Mouse (Mus musculus) midbrain, embryonic 15.5 days (tissue): Measurements from ENCODE around the gene Cecr2. TPM values are rescaled to one million over a fixed set of nuclear protein-coding genes. Genes with fewer than 3 reads are reported as not detected.

Source experiments
- ATAC-seq: fragments of 200-750 bp; cut with Nextera tagmentation; replicated peaks from 2 replicates; pipeline ENCODE4 v1.8.0; 2017; ENCODE audit warnings: moderate TSS enrichment
- H3K27ac ChIP-seq: fragments of 300-500 bp; sonication (generic); 2 replicates; pipeline ENCODE4 v1.5.1; 2015; ENCODE audit warnings: mild to moderate bottlenecking, inconsistent platforms
- H3K27me3 ChIP-seq: fragments of 300-500 bp; sonication (generic); replicated peaks from 2 replicates; pipeline ENCODE4 v1.6.1; 2015; ENCODE audit warnings: inconsistent platforms
- H3K36me3 ChIP-seq: fragments of 300-500 bp; sonication (generic); replicated peaks from 2 replicates; pipeline ENCODE4 v1.6.1; 2015; ENCODE audit warnings: inconsistent platforms
- H3K4me1 ChIP-seq: fragments of 300-500 bp; sonication (generic); 2 replicates; pipeline ENCODE4 v1.6.1; 2015; ENCODE audit warnings: inconsistent platforms
- H3K4me2 ChIP-seq: fragments of 300-500 bp; sonication (generic); 2 replicates; pipeline ENCODE4 v1.6.1; 2015; ENCODE audit warnings: inconsistent platforms, mild to moderate bottlenecking, moderate library complexity
- H3K4me3 ChIP-seq: fragments of 300-500 bp; sonication (generic); 2 replicates; pipeline ENCODE4 v1.5.1; 2015; ENCODE audit warnings: mild to moderate bottlenecking, inconsistent platforms
- H3K9ac ChIP-seq: fragments of 300-500 bp; sonication (generic); 2 replicates; pipeline ENCODE4 v1.6.1; 2015; ENCODE audit warnings: mild to moderate bottlenecking, inconsistent platforms
- H3K9me3 ChIP-seq: fragments of 300-500 bp; sonication (generic); 2 replicates; pipeline ENCODE4 v1.6.1; 2016; ENCODE audit warnings: inconsistent platforms
- WGBS: fragments of 180-500 bp; shearing (Covaris S2); methylation state at CpG from one replicate; pipeline ENCODE4 v1.1.7; 2015; ENCODE audit warnings: mixed read lengths; 5-methylcytosine and 5-hydroxymethylcytosine counted together
- polyA plus RNA-seq: library from polyadenylated mRNA; unstranded; fragments of >200 nt; fragmentation: Nextera tagmentation; extraction: Ambion mirVana; gene quantifications from 2 replicates; pipeline ENCODE4 v1.2.1, GENCODE M21; 2015

Gene Cecr2
- polyA plus RNA-seq, 1 experiment from 2014 or later: 2.7 TPM

DNA sequence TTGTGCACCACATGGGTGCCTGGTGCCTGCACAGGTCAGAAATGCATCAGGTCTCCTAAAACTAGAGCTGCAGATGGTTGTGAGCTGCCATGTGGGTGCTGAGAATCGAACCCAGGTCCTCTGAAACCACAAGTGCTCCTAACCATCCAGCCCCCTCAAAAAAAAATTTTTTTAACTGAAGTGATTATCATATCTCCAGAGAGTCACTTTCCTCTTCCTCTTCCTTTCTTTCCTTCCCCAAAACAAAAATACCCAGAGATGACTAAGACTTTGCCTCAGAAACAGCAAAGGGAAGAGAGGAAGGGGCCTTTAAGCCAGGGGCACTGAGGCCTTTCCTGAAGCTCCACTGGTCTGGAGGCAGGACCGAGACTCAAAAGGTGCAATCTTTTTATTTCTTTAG, 116.8 kb downstream of the Cecr2 start:
- Histone ChIP-seq H3K9ac (no peak overlapping the region), H3K27ac (no peak overlapping the region), H3K4me3 (no peak overlapping the region), H3K36me3 (no peaks in the 10 kb centered on the region), H3K27me3 (no peaks in the 10 kb centered on the region), H3K9me3 (no peaks in the 10 kb centered on the region), H3K4me1 (no peaks in the 10 kb centered on the region; the same call in 1 of the 2 replicates), H3K4me2 (no peak overlapping the region)
- no peak for ATAC-seq
- 88% methylated on average over 2 of the region's 2 CpGs for WGBS

- Histone ChIP-seq H3K9ac (no peak overlapping the region), H3K9me3 (no peaks in the 10 kb centered on the region), H3K4me2 (no peak overlapping the region), H3K36me3 (no peaks in the 10 kb centered on the region), H3K27me3 (no peaks in the 10 kb centered on the region), H3K4me3 (no peak overlapping the region), H3K27ac (no peak overlapping the region), H3K4me1 (no peaks in the 10 kb centered on the region; the same call in 1 of the 2 replicates)
- ATAC-seq: no peak
- 47% methylated on average over 7 of the region's 7 CpGs for WGBS
Observed at GRCm38 (mm10) chr6:120784351-120784750, 118.2 kb downstream of the Cecr2 start.

- Histone ChIP-seq H3K27ac (no peak overlapping the region), H3K4me1 (no peaks in the 10 kb centered on the region; the same call in 1 of the 2 replicates), H3K4me3 (no peak overlapping the region), H3K27me3 (no peaks in the 10 kb centered on the region), H3K36me3 (peaks cover 6% of the 10 kb centered on the region; the same call in 1 of the 2 replicates), H3K9ac (no peak overlapping the region), H3K4me2 (no peak overlapping the region), H3K9me3 (no peaks in the 10 kb centered on the region)
- 84% methylated on average over 5 of the region's 5 CpGs for WGBS
- ATAC-seq: no peak
Observed at GRCm38 (mm10) chr6:120788068-120788607, 122.0 kb downstream of the Cecr2 start.

GRCm38 (mm10) chr6:120788904-120789303, 122.7 kb downstream of the Cecr2 start:
- ATAC-seq: no peak
- Histone ChIP-seq H3K4me3 (no peak overlapping the region), H3K27me3 (no peaks in the 10 kb centered on the region), H3K4me1 (no peaks in the 10 kb centered on the region; the same call in 1 of the 2 replicates), H3K9ac (no peak overlapping the region), H3K9me3 (no peaks in the 10 kb centered on the region), H3K27ac (no peak overlapping the region), H3K36me3 (peaks cover 13% of the 10 kb centered on the region; the same call in 1 of the 2 replicates), H3K4me2 (no peak overlapping the region)

DNA sequence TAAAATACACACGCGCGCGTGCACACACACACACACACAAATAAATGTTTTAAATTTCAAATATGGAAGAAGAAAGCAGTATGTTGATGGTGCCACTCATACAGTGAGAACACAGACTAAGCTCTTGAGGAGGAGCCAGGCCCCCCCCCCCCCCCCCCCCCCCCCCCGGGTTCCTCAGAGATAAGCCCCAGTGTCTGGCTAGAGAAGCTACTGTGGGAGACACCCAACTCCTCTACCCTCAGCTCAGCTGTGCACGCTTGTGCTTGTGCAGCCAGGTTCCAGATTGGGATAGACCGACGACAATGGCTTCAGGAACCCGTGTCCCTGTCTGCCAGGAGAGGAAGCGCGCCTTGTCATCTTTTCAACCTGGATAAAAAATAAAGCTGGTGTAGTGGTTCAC, 124.0 kb downstream of the Cecr2 start:
- H3K9ac ChIP-seq: no peak overlapping the region
- H3K9me3 ChIP-seq: no peaks in the 10 kb centered on the region
- WGBS: 91% methylated on average over 10 of the region's 11 CpGs
- no peak overlapping the region for H3K4me2 ChIP-seq
- peaks cover 21% of the 10 kb centered on the region; the same call in 1 of the 2 replicates for H3K36me3 ChIP-seq
- no peak overlapping the region for H3K4me3 ChIP-seq
- no peaks in the 10 kb centered on the region for H3K4me1 ChIP-seq
- ATAC-seq: no peak
- H3K27me3 ChIP-seq: no peaks in the 10 kb centered on the region
- H3K27ac ChIP-seq: no peak overlapping the region

GRCm38 (mm10) chr6:120790717-120791116, 124.5 kb downstream of the Cecr2 start:
- Histone ChIP-seq H3K4me1 (no peaks in the 10 kb centered on the region), H3K27me3 (no peaks in the 10 kb centered on the region), H3K4me3 (no peak overlapping the region), H3K4me2 (no peak overlapping the region), H3K27ac (no peak overlapping the region), H3K36me3 (peaks cover 26% of the 10 kb centered on the region; the same call in 1 of the 2 replicates), H3K9ac (no peak overlapping the region), H3K9me3 (no peaks in the 10 kb centered on the region)
- 64% methylated on average over 5 of the region's 5 CpGs for WGBS
- no peak for ATAC-seq

- Histone ChIP-seq H3K4me2 (no peak overlapping the region), H3K9me3 (no peaks in the 10 kb centered on the region), H3K9ac (no peak overlapping the region), H3K4me3 (no peak overlapping the region), H3K4me1 (no peaks in the 10 kb centered on the region), H3K27me3 (no peaks in the 10 kb centered on the region), H3K27ac (no peak overlapping the region), H3K36me3 (peaks cover 44% of the 10 kb centered on the region; the same call in 1 of the 2 replicates)
- no peak for ATAC-seq
- WGBS: 83% methylated on average over 8 of the region's 8 CpGs
Observed at GRCm38 (mm10) chr6:120792947-120793346, 126.8 kb downstream of the Cecr2 start.

GRCm38 (mm10) chr6:120795422-120796086, 129.4 kb downstream of the Cecr2 start:
- H3K9ac ChIP-seq: no peak overlapping the region
- ATAC-seq: no peak
- H3K27me3 ChIP-seq: no peaks in the 10 kb centered on the region
- WGBS: 85% methylated on average over 5 of the region's 5 CpGs
- no peaks in the 10 kb centered on the region for H3K9me3 ChIP-seq
- no peaks in the 10 kb centered on the region for H3K4me1 ChIP-seq
- peaks cover 47% of the 10 kb centered on the region; the same call in 1 of the 2 replicates for H3K36me3 ChIP-seq
- no peak overlapping the region for H3K4me2 ChIP-seq
- no peak overlapping the region for H3K4me3 ChIP-seq
- H3K27ac ChIP-seq: no peak overlapping the region

GRCm38 (mm10) chr6:120796111-120796510, 129.9 kb downstream of the Cecr2 start:
- Histone ChIP-seq H3K4me1 (no peaks in the 10 kb centered on the region), H3K27me3 (no peaks in the 10 kb centered on the region), H3K4me3 (no peak overlapping the region), H3K4me2 (no peak overlapping the region), H3K36me3 (peaks cover 47% of the 10 kb centered on the region; the same call in 1 of the 2 replicates), H3K9ac (no peak overlapping the region), H3K27ac (no peak overlapping the region), H3K9me3 (no peaks in the 10 kb centered on the region)
- no peak for ATAC-seq
- WGBS: 71% methylated on average over 2 of the region's 2 CpGs

GRCm38 (mm10) chr6:120798019-120798418, 131.8 kb downstream of the Cecr2 start:
- H3K4me3 ChIP-seq: no peak overlapping the region
- WGBS: 95% methylated on average over 7 of the region's 7 CpGs
- ATAC-seq: no peak
- no peak overlapping the region for H3K9ac ChIP-seq
- peaks cover 58% of the 10 kb centered on the region for H3K36me3 ChIP-seq
- no peaks in the 10 kb centered on the region for H3K4me1 ChIP-seq
- H3K27me3 ChIP-seq: no peaks in the 10 kb centered on the region
- no peak overlapping the region for H3K4me2 ChIP-seq
- H3K9me3 ChIP-seq: no peaks in the 10 kb centered on the region
- H3K27ac ChIP-seq: no peak overlapping the region

GRCm38 (mm10) chr6:120798905-120799304, 132.7 kb downstream of the Cecr2 start:
- Histone ChIP-seq H3K27ac (no peak overlapping the region), H3K9me3 (no peaks in the 10 kb centered on the region), H3K4me3 (no peak overlapping the region), H3K4me1 (no peaks in the 10 kb centered on the region), H3K27me3 (no peaks in the 10 kb centered on the region), H3K4me2 (no peak overlapping the region), H3K36me3 (peaks cover 58% of the 10 kb centered on the region), H3K9ac (no peak overlapping the region)
- WGBS: 93% methylated on average over 4 of the region's 4 CpGs
- no peak for ATAC-seq

- no peaks in the 10 kb centered on the region for H3K27me3 ChIP-seq
- no peak overlapping the region for H3K27ac ChIP-seq
- WGBS: 92% methylated on average over 4 of the region's 4 CpGs
- ATAC-seq: no peak
- no peak overlapping the region for H3K4me2 ChIP-seq
- H3K9me3 ChIP-seq: no peaks in the 10 kb centered on the region
- no peaks in the 10 kb centered on the region for H3K4me1 ChIP-seq
- H3K4me3 ChIP-seq: no peak overlapping the region
- no peak overlapping the region for H3K9ac ChIP-seq
- peaks cover 57% of the 10 kb centered on the region for H3K36me3 ChIP-seq
Observed at GRCm38 (mm10) chr6:120799581-120800041, 133.4 kb downstream of the Cecr2 start.
